Mouse (Mus musculus) layer of hippocampus, postnatal 25 days (tissue): ENCODE results near the gene Klf7. TPM values are rescaled to one million over a fixed set of nuclear protein-coding genes. Genes with fewer than 3 reads are reported as not detected.

Experiments used
- DNase-seq, 2 experiments: peaks; one replicate each; pipeline ENCODE4 v3.0.0; 2022; ENCODE audit warnings: mixed read lengths in 2 of 2, low spot score in 1 of 2; ENCODE audit errors: extremely low spot score in 1 of 2
- microRNA-seq, 2 experiments: library from miRNA; unstranded; fragments of <30 nt; microRNA quantifications; one replicate each; pipeline ENCODE4 v1.2.0; 2021
- total RNA-seq, 2 experiments: library from RNA; stranded (reverse); gene quantifications; 2 replicates each; pipeline ENCODE4 v1.2.3; 2021

Gene Klf7
- total RNA-seq, 2 experiments from 2014 or later = 33.4 to 41.3 TPM

- peak in 1 of 2 experiments; percentile 20 for DNase-seq
These were observed 127.6 kb downstream of the Klf7 start for GRCm38 (mm10) chr1:63994248-63995136.

- DNase-seq = no peak
These were observed 129.6 kb downstream of the Klf7 start for GRCm38 (mm10) chr1:63992506-63992905.

GRCm38 (mm10) chr1:63990416-63990815, 131.7 kb downstream of the Klf7 start:
- no peak for DNase-seq

- no peak for DNase-seq
These were observed 141.3 kb downstream of the Klf7 start for GRCm38 (mm10) chr1:63980733-63981132.

Small RNAs within 50 kb of the gene (microRNA-seq; reads per million reads assigned to microRNA genes)
- gene Mir6899 = 0.60 to 1.1 reads per million in 2 experiments
